ENCODE assay signal across 14 mouse cellular contexts in the genomic region with DNA sequence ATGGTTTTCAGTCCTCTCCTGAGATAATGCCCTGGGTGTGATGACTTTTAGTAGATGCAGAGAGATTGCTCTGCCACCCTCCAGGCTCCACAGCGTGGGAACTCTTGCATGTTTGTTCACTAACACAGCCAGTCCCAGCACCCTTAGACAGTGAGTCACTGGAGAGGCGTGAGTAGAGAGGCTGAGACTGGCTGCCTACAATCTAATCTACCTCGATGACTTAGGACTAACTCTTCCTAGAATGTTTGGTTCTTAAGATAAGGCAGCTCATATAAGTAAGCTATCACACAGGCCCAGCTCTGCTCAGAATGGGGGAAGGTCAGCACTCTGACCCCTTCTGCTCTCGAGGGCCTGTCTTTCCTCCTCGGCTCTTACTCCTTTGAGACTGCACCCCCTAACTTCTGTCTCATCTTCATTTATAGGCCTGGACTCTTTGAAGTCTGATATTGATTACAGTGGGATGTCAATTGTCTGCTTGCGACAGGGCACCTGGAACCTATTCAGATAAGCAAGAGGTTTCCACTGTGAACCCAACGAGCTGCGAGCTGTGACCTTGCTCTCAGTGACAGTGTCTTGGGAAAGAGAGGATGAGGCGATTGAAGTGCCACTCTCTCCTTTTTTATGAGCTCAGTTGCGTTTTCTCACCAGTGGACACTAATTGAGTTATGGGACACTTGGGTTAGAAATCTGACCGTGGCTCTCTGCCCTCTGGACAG.
A peak's percentile ranks its signal among the peaks of the same experiment; 100 is the strongest.
DNase-seq lines count a peak whose midpoint lies in the region; ATAC-seq lines count a peak whose summit lies in the region.
"Had no signal": no experiment of that assay in that cellular context is flagged by ENCODE, and none has a peak within 500 bp of the region (broad histone marks: within the 10 kb centered on the region; RNA-seq: fewer than 3 reads in every experiment).

No protein-coding gene starts in this region.

- H3K4me2 ChIP-seq in liver, embryonic 11.5 days: no peak overlapping the region
- no peak overlapping the region for H3K4me2 ChIP-seq in intestine, embryonic 16.5 days (ENCODE audit: low read depth, low read length)
- H3K4me2 ChIP-seq in stomach, embryonic 16.5 days (ENCODE audit: low read depth, low read length): no peak overlapping the region
- H3K4me2 ChIP-seq in hindbrain, embryonic 16.5 days (ENCODE audit: low read length): no peak overlapping the region
- H3K4me2 ChIP-seq: embryonic facial prominence, embryonic 15.5 days; hindbrain, embryonic 12.5 days; limb, embryonic 15.5 days had no signal

- no peak for DNase-seq in liver, embryonic 11.5 days (ENCODE audit: low spot score)
- no peak for DNase-seq in liver
- DNase-seq in brain, adult 2 months (ENCODE audit: low read depth, low spot score): peak; percentile 76
- no peak for DNase-seq in T-cell, adult 2 months (ENCODE audit: low spot score)
- DNase-seq: cerebellum, adult 9-11 months; thymus, postnatal 36 days had no signal

- no peaks in the 10 kb centered on the region for H3K9me3 ChIP-seq in liver, embryonic 11.5 days (ENCODE audit: control insufficient read depth, low read length)
- no peaks in the 10 kb centered on the region for H3K9me3 ChIP-seq in intestine, embryonic 16.5 days (ENCODE audit: control insufficient read depth, low read length)
- H3K9me3 ChIP-seq in stomach, embryonic 16.5 days (replicated peaks; ENCODE audit: control insufficient read depth, low read length): no peaks in the 10 kb centered on the region
- no peaks in the 10 kb centered on the region for H3K9me3 ChIP-seq in hindbrain, embryonic 16.5 days (ENCODE audit: control insufficient read depth, low read length)
- H3K9me3 ChIP-seq: embryonic facial prominence, embryonic 15.5 days; hindbrain, embryonic 12.5 days; limb, embryonic 15.5 days; megakaryocyte, embryonic 14.5 days had no signal

- H3K36me3 ChIP-seq in liver, embryonic 11.5 days (ENCODE audit: control insufficient read depth, insufficient read depth, low read length): no peaks in the 10 kb centered on the region; the same call in 1 of the 2 replicates
- no peaks in the 10 kb centered on the region for H3K36me3 ChIP-seq in intestine, embryonic 16.5 days (ENCODE audit: control insufficient read depth, insufficient read depth, low read length)
- H3K36me3 ChIP-seq in stomach, embryonic 16.5 days (ENCODE audit: control insufficient read depth, insufficient read depth, low read length): no peaks in the 10 kb centered on the region
- H3K36me3 ChIP-seq in hindbrain, embryonic 16.5 days (ENCODE audit: control insufficient read depth, insufficient read depth, low read length): 0 out of 2 replicates have a peak, but pooled peaks cover 11% of the 10 kb centered on the region

- H3K9ac ChIP-seq in liver, embryonic 11.5 days (ENCODE audit: low read depth, low read length): no peak overlapping the region
- H3K9ac ChIP-seq in intestine, embryonic 16.5 days (ENCODE audit: low read depth, low read length): no peak overlapping the region
- no peak overlapping the region for H3K9ac ChIP-seq in stomach, embryonic 16.5 days (ENCODE audit: low read length)
- no peak overlapping the region for H3K9ac ChIP-seq in hindbrain, embryonic 16.5 days (ENCODE audit: low read depth, low read length)
- H3K9ac ChIP-seq: embryonic facial prominence, embryonic 15.5 days; hindbrain, embryonic 12.5 days; limb, embryonic 15.5 days had no signal

- no peak overlapping the region for H3K4me3 ChIP-seq in liver, embryonic 11.5 days (ENCODE audit: low read depth, low read length)
- H3K4me3 ChIP-seq in intestine, embryonic 16.5 days (ENCODE audit: low read length): no peak overlapping the region
- H3K4me3 ChIP-seq in stomach, embryonic 16.5 days (replicated peaks; ENCODE audit: low read length): no peak overlapping the region
- H3K4me3 ChIP-seq in hindbrain, embryonic 16.5 days (ENCODE audit: low read length): no peak overlapping the region
- H3K4me3 ChIP-seq: embryonic facial prominence, embryonic 15.5 days; hindbrain, embryonic 12.5 days; limb, embryonic 15.5 days; megakaryocyte, embryonic 14.5 days had no signal

- ATAC-seq in liver, embryonic 11.5 days (replicated peaks; ENCODE audit: low FRiP score): peak; percentile 83
- ATAC-seq in intestine, embryonic 16.5 days: peak; percentile 90
- peak; percentile 74; the same call in 1 of the 2 replicates for ATAC-seq in stomach, embryonic 16.5 days (ENCODE audit: insufficient read depth, low FRiP score)
- ATAC-seq in hindbrain, embryonic 16.5 days: no peak

- WGBS in liver, embryonic 11.5 days: 31% methylated on average over 11 of the region's 11 CpGs
- WGBS in intestine, embryonic 16.5 days: 43% methylated on average over 11 of the region's 11 CpGs
- 44% methylated on average over 11 of the region's 11 CpGs for WGBS in stomach, embryonic 16.5 days
- WGBS in hindbrain, embryonic 16.5 days: 72% methylated on average over 11 of the region's 11 CpGs

- H3K27ac ChIP-seq in liver, embryonic 11.5 days (ENCODE audit: low read depth, low read length): no peak overlapping the region
- no peak overlapping the region for H3K27ac ChIP-seq in intestine, embryonic 16.5 days (ENCODE audit: low read length)
- H3K27ac ChIP-seq in stomach, embryonic 16.5 days (ENCODE audit: low read length): no peak overlapping the region
- no peak overlapping the region for H3K27ac ChIP-seq in hindbrain, embryonic 16.5 days (ENCODE audit: low read depth, low read length)
- H3K27ac ChIP-seq: embryonic facial prominence, embryonic 15.5 days; hindbrain, embryonic 12.5 days; kidney, postnatal 0 days; limb, embryonic 15.5 days had no signal

- H3K27me3 ChIP-seq in liver, embryonic 11.5 days (replicated peaks; ENCODE audit: control insufficient read depth, insufficient read depth, low read length): no peaks in the 10 kb centered on the region
- no peaks in the 10 kb centered on the region for H3K27me3 ChIP-seq in intestine, embryonic 16.5 days (replicated peaks; ENCODE audit: control insufficient read depth, insufficient read depth, low read length)
- H3K27me3 ChIP-seq in stomach, embryonic 16.5 days (ENCODE audit: control insufficient read depth, insufficient read depth, low read length): no peaks in the 10 kb centered on the region
- H3K27me3 ChIP-seq in hindbrain, embryonic 16.5 days (replicated peaks; ENCODE audit: control insufficient read depth, insufficient read depth, low read length): no peaks in the 10 kb centered on the region
- H3K27me3 ChIP-seq: embryonic facial prominence, embryonic 15.5 days; hindbrain, embryonic 12.5 days; limb, embryonic 15.5 days; megakaryocyte, embryonic 14.5 days had no signal

- peaks cover 12% of the 10 kb centered on the region for H3K4me1 ChIP-seq in liver, embryonic 11.5 days (replicated peaks; ENCODE audit: control insufficient read depth, insufficient read depth, low read length)
- H3K4me1 ChIP-seq in intestine, embryonic 16.5 days (ENCODE audit: control insufficient read depth, insufficient read depth, low read length): peaks cover 6% of the 10 kb centered on the region
- peaks cover 3% of the 10 kb centered on the region; the same call in 1 of the 2 replicates for H3K4me1 ChIP-seq in stomach, embryonic 16.5 days (ENCODE audit: control insufficient read depth, insufficient read depth, low read length)
- H3K4me1 ChIP-seq in hindbrain, embryonic 16.5 days (ENCODE audit: control insufficient read depth, insufficient read depth, low read depth, low read length): no peaks in the 10 kb centered on the region
- H3K4me1 ChIP-seq: embryonic facial prominence, embryonic 15.5 days had no signal
